Mouse (Mus musculus): Measurements from ENCODE around the gene Smarcd3. TPM values are rescaled to one million over a fixed set of nuclear protein-coding genes. Genes with fewer than 3 reads are reported as not detected.

The Smarcd3 gene
- not detected for total RNA-seq (2023)

GRCm38 (mm10) chr5:24623986-24624821, at the start of gene Smarcd3:
Gene Smarcd3 (minus strand): TSS chr5:24624411.

GRCm38 (mm10) chr5:24586547-24587199, 37.5 kb downstream of the Smarcd3 start, which contains the start of gene Chpf2:
Gene Chpf2 (plus strand): TSS chr5:24586741.

GRCm38 (mm10) chr5:24577183-24577929, 46.9 kb downstream of the Smarcd3 start, which contains the start of gene Abcf2:
Gene Abcf2 (minus strand): TSS chr5:24577467.

GRCm38 (mm10) chr5:24556709-24557108, 67.5 kb downstream of the Smarcd3 start, which contains the start of gene 4931409K22Rik:
Gene 4931409K22Rik (minus strand): TSS chr5:24556809.

Other genes with a start within 250 kb of the Smarcd3 start
- under 1 TPM; 0.49 to 0.75 TPM for gene Atg9b, start 232.3 kb downstream of the Smarcd3 start, total RNA-seq (2023)
- 10 to 100 TPM; 10.5 to 16.4 TPM for gene Abcb8, start 230.7 kb downstream of the Smarcd3 start, total RNA-seq (2023)
- gene Asic3, start 211.0 kb downstream of the Smarcd3 start, total RNA-seq (2023): not detected
- gene Cdk5, start 200.9 kb downstream of the Smarcd3 start, total RNA-seq (2023): 10 to 100 TPM; 23.0 to 26.2 TPM
- gene Slc4a2, start 200.6 kb downstream of the Smarcd3 start, total RNA-seq (2023): 10 to 100 TPM; 55.9 to 64.2 TPM
- 10 to 100 TPM; 28.0 to 38.0 TPM for gene Fastk, start 179.1 kb downstream of the Smarcd3 start, total RNA-seq (2023)
- 10 to 100 TPM; 11.4 to 14.7 TPM for gene Tmub1, start 176.6 kb downstream of the Smarcd3 start, total RNA-seq (2023)
- 10 to 100 TPM; 29.6 to 31.4 TPM for gene Agap3, start 172.2 kb downstream of the Smarcd3 start, total RNA-seq (2023)
- gene Gbx1, start 97.2 kb downstream of the Smarcd3 start, total RNA-seq (2023): not detected
- gene Asb10, start 83.4 kb downstream of the Smarcd3 start, total RNA-seq (2023): not detected
- not detected for gene 4931409K22Rik, start 67.6 kb downstream of the Smarcd3 start, total RNA-seq (2023)
- 10 to 100 TPM; 27.8 to 28.5 TPM for gene Abcf2, start 46.9 kb downstream of the Smarcd3 start, total RNA-seq (2023)
- gene Chpf2, start 37.7 kb downstream of the Smarcd3 start, total RNA-seq (2023): 10 to 100 TPM; 21.5 to 27.1 TPM
- gene Nub1, start 61.1 kb upstream of the Smarcd3 start, total RNA-seq (2023): 10 to 100 TPM; 39.5 to 40.7 TPM
- gene Wdr86, start 106.3 kb upstream of the Smarcd3 start, total RNA-seq (2023): not detected
- not detected for gene Crygn, start 133.6 kb upstream of the Smarcd3 start, total RNA-seq (2023)
- 10 to 100 TPM; 49.3 to 50.7 TPM for gene Rheb, start 218.2 kb upstream of the Smarcd3 start, total RNA-seq (2023)